Mouse (Mus musculus): Measurements from ENCODE around the gene Gm15557.

Gene Gm15557

DNA sequence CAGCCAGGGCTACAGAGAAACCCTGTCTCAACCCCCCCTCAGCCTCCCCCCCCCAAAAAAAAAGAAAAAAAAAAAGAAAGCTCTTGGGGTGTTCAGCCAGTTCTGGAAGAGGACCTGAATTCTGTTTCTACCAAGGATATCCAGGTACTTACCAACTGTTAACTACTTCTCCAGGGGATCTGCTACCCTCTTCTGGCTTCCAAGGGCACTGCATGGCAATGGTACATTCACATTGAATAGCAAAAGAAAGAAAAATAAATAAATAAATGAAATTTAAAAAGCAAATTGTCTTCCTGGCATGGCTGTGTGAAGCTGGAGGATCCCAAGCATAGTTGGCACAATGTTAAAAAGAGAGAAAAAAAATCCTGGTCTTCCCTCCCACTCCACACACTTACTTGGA is 11.5 kb downstream of the Gm15557 start:
- peak; percentile 71 for DNase-seq

GRCm38 (mm10) chr2:155956134-155957059 is 15.9 kb downstream of the Gm15557 start, which contains the start of gene Cep250:
Gene Cep250 (plus strand): TSS chr2:155956458.
- peak; percentile 88 for DNase-seq

- no peak for DNase-seq
Observed at GRCm38 (mm10) chr2:155959981-155960380, 19.5 kb downstream of the Gm15557 start.

- DNase-seq = no peak
Observed at GRCm38 (mm10) chr2:155961862-155962261, 21.3 kb downstream of the Gm15557 start.

GRCm38 (mm10) chr2:155962991-155963390 is 22.5 kb downstream of the Gm15557 start:
- no peak for DNase-seq

- no peak for DNase-seq
Observed at GRCm38 (mm10) chr2:155973348-155973747, 32.8 kb downstream of the Gm15557 start.

DNA sequence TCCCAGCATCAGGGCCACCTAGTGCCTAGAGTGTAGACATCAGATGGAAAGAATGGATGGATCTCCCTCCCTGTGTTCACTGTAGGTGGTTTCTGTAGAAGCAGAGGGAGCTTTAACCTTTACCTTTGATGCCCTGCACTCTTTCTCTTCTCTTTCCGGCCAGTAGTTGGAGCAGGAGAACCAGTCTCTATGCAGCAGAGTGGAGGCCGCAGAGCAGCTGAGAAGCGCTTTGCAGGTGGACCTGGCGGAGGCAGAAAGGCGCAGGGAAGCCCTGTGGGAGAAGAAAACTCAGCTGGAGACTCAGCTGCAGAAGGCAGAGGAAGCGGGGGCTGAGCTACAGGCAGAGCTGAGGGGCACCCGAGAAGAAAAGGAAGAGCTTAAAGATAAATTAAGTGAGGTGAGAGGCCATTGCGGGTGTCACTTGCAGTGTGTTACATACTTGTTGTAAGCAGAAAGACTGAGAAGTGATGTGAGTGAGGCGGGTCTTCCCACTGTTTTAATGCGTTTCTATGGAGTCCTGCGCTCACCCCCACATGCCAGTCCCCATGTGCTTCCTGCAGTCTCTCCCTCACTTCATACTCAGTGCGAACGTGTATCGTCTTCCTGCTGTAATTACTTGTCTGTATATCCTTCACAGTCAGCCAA is 33.7 kb downstream of the Gm15557 start:
- no peak for DNase-seq

- DNase-seq = no peak
Observed at GRCm38 (mm10) chr2:155979328-155979991, 38.9 kb downstream of the Gm15557 start.

GRCm38 (mm10) chr2:155985776-155986175 is 45.2 kb downstream of the Gm15557 start:
- no peak for DNase-seq

DNA sequence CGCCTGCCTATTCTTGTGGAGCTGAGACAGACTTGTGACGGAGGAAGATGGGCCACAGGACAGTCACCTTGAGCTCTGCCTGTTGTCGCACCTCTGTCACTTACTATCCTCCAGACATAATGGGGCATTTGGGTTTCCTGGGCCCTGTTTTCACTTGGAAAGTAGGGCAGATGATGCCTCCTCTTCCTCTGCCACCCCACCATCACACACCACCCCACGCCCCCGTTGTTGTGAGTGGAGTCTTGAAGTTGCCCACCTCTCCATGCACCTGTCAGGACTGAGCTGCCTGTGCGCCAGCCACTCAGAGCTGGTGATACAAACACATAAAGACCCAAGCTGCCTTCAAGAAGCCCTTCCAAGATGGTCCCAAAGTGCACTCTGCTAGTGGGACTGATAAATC is 46.6 kb downstream of the Gm15557 start:
- no peak for DNase-seq

GRCm38 (mm10) chr2:155989085-155989484 is 48.6 kb downstream of the Gm15557 start:
- no peak for DNase-seq

GRCm38 (mm10) chr2:155991151-155991550 is 50.6 kb downstream of the Gm15557 start:
- DNase-seq = no peak

- DNase-seq = peak; percentile 32
Observed at GRCm38 (mm10) chr2:155991863-155992321, 51.4 kb downstream of the Gm15557 start.

Measured in right cerebral cortex, postnatal 14 days (tissue).